12 mouse cellular contexts compared by ENCODE assay signal in genomic region chr1:39968999-39969398, GRCm38 (mm10).
DNase-seq lines count a peak whose midpoint lies in the region; ATAC-seq and TF ChIP-seq lines count a peak whose summit lies in the region.
"Had no signal": no experiment of that assay in that cellular context is flagged by ENCODE, and none has a peak within 500 bp of the region (broad histone marks: within the 10 kb centered on the region; RNA-seq: fewer than 3 reads in every experiment).

No protein-coding gene starts in this region.

- H3K9me3 ChIP-seq in limb, embryonic 15.5 days: no peaks in the 10 kb centered on the region
- H3K9me3 ChIP-seq in limb, embryonic 10.5 days (replicated peaks): no peaks in the 10 kb centered on the region

- H3K9ac ChIP-seq in limb, embryonic 15.5 days: no peak overlapping the region

- 49% methylated on average over 7 of the region's 7 CpGs for WGBS in limb, embryonic 15.5 days
- WGBS in limb, embryonic 10.5 days: 76% methylated on average over 7 of the region's 7 CpGs

- no peak for TF ChIP-seq CTCF in bone marrow macrophage, adult 2 months (IDR thresholded peaks at IDR 0.05; ENCODE audit: low read depth, low read length)
- TF ChIP-seq CTCF in embryonic fibroblast, embryonic 13.5 days (IDR thresholded peaks at IDR 0.05; ENCODE audit: borderline replicate concordance, insufficient read depth, low read length): no peak

- no peak overlapping the region for H3K4me3 ChIP-seq in limb, embryonic 15.5 days
- H3K4me3 ChIP-seq in limb, embryonic 10.5 days: no peak overlapping the region
- H3K4me3 ChIP-seq in bone marrow macrophage, adult 2 months (ENCODE audit: insufficient read depth, low read length): no peak overlapping the region
- no peak overlapping the region for H3K4me3 ChIP-seq in embryonic fibroblast, embryonic 13.5 days (ENCODE audit: insufficient read depth, low read length)

- no peak for ATAC-seq in limb, embryonic 15.5 days (ENCODE audit: insufficient number of reproducible peaks, low FRiP score, low TSS enrichment, low read depth)
- peak; percentile 79 for ATAC-seq in megakaryocyte progenitor cell, adult 5-6 weeks (replicated peaks; ENCODE audit: poor library complexity)

- peaks cover 19% of the 10 kb centered on the region for H3K4me1 ChIP-seq in limb, embryonic 15.5 days
- peaks cover 16% of the 10 kb centered on the region for H3K4me1 ChIP-seq in limb, embryonic 10.5 days
- peaks cover 38% of the 10 kb centered on the region for H3K4me1 ChIP-seq in bone marrow macrophage, adult 2 months (ENCODE audit: control insufficient read depth, insufficient read depth, low read length)
- H3K4me1 ChIP-seq in embryonic fibroblast, embryonic 13.5 days (ENCODE audit: control insufficient read depth, insufficient read depth, low read length): peaks cover 14% of the 10 kb centered on the region; the same call in 1 of the 2 replicates

- no peak overlapping the region for H3K4me2 ChIP-seq in limb, embryonic 15.5 days

- peaks cover 10% of the 10 kb centered on the region for H3K36me3 ChIP-seq in limb, embryonic 15.5 days
- H3K36me3 ChIP-seq in limb, embryonic 10.5 days: peaks cover 47% of the 10 kb centered on the region

- no peak for DNase-seq in limb, embryonic 10.5 days (ENCODE audit: low spot score)
- no peak for DNase-seq in cerebellum, adult 18-20 months
- DNase-seq in left cerebral cortex, postnatal 10 days (ENCODE audit: extremely low spot score in 1 of 2, low spot score in 2 of 2): no peak
- DNase-seq: adrenal gland, adult 8-10 months; cerebellum, adult 9-11 months; spleen, adult 18-20 months had no signal

- intact Hi-C loops in left cerebral cortex, postnatal 10 days (cut with DNase I): no loop called here

- TF ChIP-seq POLR2A in bone marrow macrophage, adult 2 months (IDR thresholded peaks at IDR 0.05; ENCODE audit: borderline replicate concordance, low read depth, low read length): no peak
- TF ChIP-seq POLR2A in embryonic fibroblast, embryonic 13.5 days (IDR thresholded peaks at IDR 0.05; ENCODE audit: low read depth, low read length): no peak

- H3K27ac ChIP-seq in limb, embryonic 15.5 days: peak overlapping the region; percentile 51; the same call in 1 of the 2 replicates
- H3K27ac ChIP-seq in limb, embryonic 10.5 days: no peak overlapping the region
- H3K27ac ChIP-seq in bone marrow macrophage, adult 2 months (ENCODE audit: insufficient read depth, low read depth, low read length): peak overlapping the region; percentile 32; the same call in 1 of the 2 replicates
- 0 out of 2 replicates have a peak overlapping the region, but pooled peaks have one; percentile 12 for H3K27ac ChIP-seq in embryonic fibroblast, embryonic 13.5 days (ENCODE audit: insufficient read depth, low read length)
- H3K27ac ChIP-seq: kidney, postnatal 0 days; macrophage had no signal

- H3K27me3 ChIP-seq in limb, embryonic 15.5 days: no peaks in the 10 kb centered on the region
- no peaks in the 10 kb centered on the region for H3K27me3 ChIP-seq in limb, embryonic 10.5 days (ENCODE audit: low read depth, poor library complexity, severe bottlenecking)
